ENCODE assay signal across 14 mouse cellular contexts in the genomic region with DNA sequence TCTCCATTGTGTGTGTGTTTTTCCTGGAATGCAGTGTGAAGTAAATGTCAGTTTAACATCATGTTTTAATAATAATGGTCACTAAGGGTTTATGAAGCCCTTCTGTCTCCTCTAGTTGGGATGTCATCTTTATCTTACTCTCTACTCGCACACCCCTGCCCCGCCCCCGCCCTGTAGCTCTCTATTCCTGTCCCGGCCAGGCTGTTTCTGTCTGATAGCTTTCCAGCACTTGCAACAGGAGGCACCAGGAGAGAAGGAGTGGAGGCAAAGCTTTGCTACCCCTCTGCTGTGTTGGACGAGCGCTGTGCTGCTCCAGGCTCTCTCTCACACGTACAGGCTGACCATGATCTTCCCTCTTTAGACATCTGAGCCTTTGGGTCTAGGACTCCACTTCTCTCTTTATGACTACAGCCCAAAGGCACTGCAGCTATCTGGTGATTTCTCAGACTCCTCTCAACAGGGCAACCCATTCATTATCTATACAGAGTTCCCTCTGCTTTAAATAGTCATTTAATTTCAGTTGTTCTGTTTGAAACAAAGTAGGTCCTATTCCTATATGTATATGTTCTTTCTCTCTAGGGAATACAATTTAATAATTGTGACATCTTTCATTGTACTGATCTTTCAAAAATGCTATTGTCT.
A peak's percentile ranks its signal among the peaks of the same experiment; 100 is the strongest.
DNase-seq lines count a peak whose midpoint lies in the region; ATAC-seq lines count a peak whose summit lies in the region.
"Had no signal": no experiment of that assay in that cellular context is flagged by ENCODE, and none has a peak within 500 bp of the region (broad histone marks: within the 10 kb centered on the region; RNA-seq: fewer than 3 reads in every experiment).

No protein-coding gene starts in this region.

- peak; percentile 66; the same call in 1 of the 2 replicates for ATAC-seq in heart, embryonic 12.5 days (ENCODE audit: insufficient number of reproducible peaks, low FRiP score)
- peak; percentile 94 for ATAC-seq in liver, embryonic 13.5 days (ENCODE audit: low read depth)
- no peak for ATAC-seq in hindbrain, embryonic 14.5 days (ENCODE audit: low FRiP score)
- ATAC-seq: forebrain, embryonic 15.5 days had no signal

- no peak overlapping the region for H3K4me3 ChIP-seq in heart, embryonic 12.5 days
- peak overlapping the region; percentile 36 for H3K4me3 ChIP-seq in liver, embryonic 13.5 days (replicated peaks)
- no peak overlapping the region for H3K4me3 ChIP-seq in hindbrain, embryonic 14.5 days (replicated peaks; ENCODE audit: low read length)
- H3K4me3 ChIP-seq: forebrain, embryonic 15.5 days; hindbrain, embryonic 13.5 days; left cerebral cortex, adult 2 months had no signal

- H3K9me3 ChIP-seq in heart, embryonic 12.5 days (replicated peaks) = no peaks in the 10 kb centered on the region
- no peaks in the 10 kb centered on the region for H3K9me3 ChIP-seq in liver, embryonic 13.5 days (replicated peaks)
- no peaks in the 10 kb centered on the region for H3K9me3 ChIP-seq in hindbrain, embryonic 14.5 days (ENCODE audit: control insufficient read depth, low read length)
- H3K9me3 ChIP-seq: forebrain, embryonic 15.5 days; hindbrain, embryonic 13.5 days had no signal

- H3K36me3 ChIP-seq in heart, embryonic 12.5 days = no peaks in the 10 kb centered on the region
- H3K36me3 ChIP-seq in liver, embryonic 13.5 days = no peaks in the 10 kb centered on the region
- no peaks in the 10 kb centered on the region for H3K36me3 ChIP-seq in hindbrain, embryonic 14.5 days (replicated peaks; ENCODE audit: control insufficient read depth, insufficient read depth)
- H3K36me3 ChIP-seq: forebrain, embryonic 15.5 days; hindbrain, embryonic 13.5 days had no signal

- DNase-seq in heart, postnatal 4 days = no peak
- peak; percentile 20 to 53 for DNase-seq in spleen, postnatal 10 days (ENCODE audit: low spot score in 2 of 2)
- DNase-seq in spleen, adult 18-20 months = no peak
- peak; percentile 79 for DNase-seq in liver, embryonic 13.5 days
- DNase-seq in adrenal gland, adult 18-20 months (ENCODE audit: low spot score in 2 of 2) = no peak
- no peak for DNase-seq in hindbrain, embryonic 14.5 days (ENCODE audit: low spot score)
- DNase-seq: cerebellum, postnatal 14 days; gastrocnemius, postnatal 36 days; kidney, adult 8-10 months; right cerebral cortex, postnatal 25 days had no signal

- peaks cover 13% of the 10 kb centered on the region for H3K4me1 ChIP-seq in heart, embryonic 12.5 days (replicated peaks)
- peaks cover 57% of the 10 kb centered on the region for H3K4me1 ChIP-seq in liver, embryonic 13.5 days (replicated peaks)
- H3K4me1 ChIP-seq in hindbrain, embryonic 14.5 days (replicated peaks; ENCODE audit: control insufficient read depth, insufficient read depth, low read length) = no peaks in the 10 kb centered on the region

- H3K27ac ChIP-seq in heart, embryonic 12.5 days (ENCODE audit: poor library complexity, severe bottlenecking) = 0 out of 2 replicates have a peak overlapping the region, but pooled peaks have one; percentile 38
- peak overlapping the region; percentile 98 for H3K27ac ChIP-seq in liver, embryonic 13.5 days
- no peak overlapping the region for H3K27ac ChIP-seq in hindbrain, embryonic 14.5 days
- H3K27ac ChIP-seq: forebrain, embryonic 15.5 days; hindbrain, embryonic 13.5 days; left cerebral cortex, adult 2 months had no signal

- peak overlapping the region; percentile 49 for H3K4me2 ChIP-seq in heart, embryonic 12.5 days
- H3K4me2 ChIP-seq in liver, embryonic 13.5 days = peak overlapping the region; percentile 63
- H3K4me2 ChIP-seq in hindbrain, embryonic 14.5 days (replicated peaks) = no peak overlapping the region
- H3K4me2 ChIP-seq: forebrain, embryonic 15.5 days; hindbrain, embryonic 13.5 days had no signal

- H3K27me3 ChIP-seq in heart, embryonic 12.5 days (replicated peaks) = no peaks in the 10 kb centered on the region
- no peaks in the 10 kb centered on the region for H3K27me3 ChIP-seq in liver, embryonic 13.5 days
- no peaks in the 10 kb centered on the region for H3K27me3 ChIP-seq in hindbrain, embryonic 14.5 days (ENCODE audit: control insufficient read depth, insufficient read depth, low read length)
- H3K27me3 ChIP-seq: forebrain, embryonic 15.5 days; hindbrain, embryonic 13.5 days had no signal

- 21% methylated on average over 7 of the region's 7 CpGs for WGBS in heart, embryonic 12.5 days
- 15% methylated on average over 7 of the region's 7 CpGs for WGBS in liver, embryonic 13.5 days (ENCODE audit: insufficient replicate concordance)
- 71% methylated on average over 7 of the region's 7 CpGs for WGBS in hindbrain, embryonic 14.5 days

- H3K9ac ChIP-seq in heart, embryonic 12.5 days = no peak overlapping the region
- peak overlapping the region; percentile 73 for H3K9ac ChIP-seq in liver, embryonic 13.5 days
- no peak overlapping the region for H3K9ac ChIP-seq in hindbrain, embryonic 14.5 days
- H3K9ac ChIP-seq: forebrain, embryonic 15.5 days; hindbrain, embryonic 13.5 days had no signal

Comparison
In these comparisons a context has a peak if more than half of its experiments do, and no peak if none do; other contexts are left out.
1. DNase-seq: peak in spleen, postnatal 10 days (2 of 2) and liver, embryonic 13.5 days (single experiment); none in heart, postnatal 4 days (single experiment), spleen, adult 18-20 months (0 of 2), adrenal gland, adult 18-20 months (0 of 2) and hindbrain, embryonic 14.5 days (single experiment).